ENCODE assay signal across 16 mouse cellular contexts in genomic region chr17:81737779-81738178, GRCm38 (mm10). TPM values are rescaled to one million over a fixed set of nuclear protein-coding genes. Genes with fewer than 3 reads are reported as not detected.
DNase-seq lines count a peak whose midpoint lies in the region; ATAC-seq and TF ChIP-seq lines count a peak whose summit lies in the region.
"Had no signal": no experiment of that assay in that cellular context is flagged by ENCODE, and none has a peak within 500 bp of the region (broad histone marks: within the 10 kb centered on the region; RNA-seq: fewer than 3 reads in every experiment).

No protein-coding gene starts in this region.

- no peaks in the 10 kb centered on the region for H3K36me3 ChIP-seq in heart, embryonic 15.5 days
- no peaks in the 10 kb centered on the region for H3K36me3 ChIP-seq in small intestine, adult 2 months (ENCODE audit: control insufficient read depth, insufficient read depth, low read length)
- H3K36me3 ChIP-seq: embryonic facial prominence, embryonic 12.5 days; midbrain, embryonic 12.5 days; neural tube, embryonic 13.5 days had no signal

- H3K4me1 ChIP-seq in heart, embryonic 15.5 days (replicated peaks) = peaks cover 18% of the 10 kb centered on the region
- no peaks in the 10 kb centered on the region for H3K4me1 ChIP-seq in cortical plate, adult 2 months (ENCODE audit: control insufficient read depth, insufficient read depth, low read length)
- no peaks in the 10 kb centered on the region for H3K4me1 ChIP-seq in small intestine, adult 2 months (ENCODE audit: control insufficient read depth, insufficient read depth, insufficient read length, low read length)
- H3K4me1 ChIP-seq: embryonic facial prominence, embryonic 12.5 days; midbrain, embryonic 12.5 days; neural tube, embryonic 13.5 days had no signal

- DNase-seq in frontal cortex, postnatal 10 days (ENCODE audit: low spot score in 2 of 2) = no peak
- DNase-seq in heart, adult 18-20 months = no peak
- no peak for DNase-seq in cerebellum, postnatal 4 days (ENCODE audit: low spot score in 2 of 2)
- DNase-seq: adrenal gland, postnatal 14 days; B cell, adult 2 months; kidney, adult 9 months; kidney, postnatal 36 days; thymus, adult 2 months had no signal

- TF ChIP-seq POLR2A in cortical plate, adult 2 months (IDR thresholded peaks at IDR 0.05; ENCODE audit: extremely low read depth, insufficient read depth, low read length) = no peak
- no peak for TF ChIP-seq POLR2A in small intestine, adult 2 months (IDR thresholded peaks at IDR 0.05; ENCODE audit: low read depth, low read length)

- no peak for TF ChIP-seq CTCF in cortical plate, adult 2 months (IDR thresholded peaks at IDR 0.05; ENCODE audit: extremely low read depth, insufficient read depth, low read length)
- TF ChIP-seq CTCF in small intestine, adult 2 months (IDR thresholded peaks at IDR 0.05; ENCODE audit: extremely low read depth, insufficient read length, insufficient replicate concordance, low read depth, low read length) = no peak

- H3K4me3 ChIP-seq in heart, embryonic 15.5 days = peak overlapping the region; percentile 48
- H3K4me3 ChIP-seq in cortical plate, adult 2 months (ENCODE audit: insufficient read depth, low read length) = peak overlapping the region; percentile 15
- no peak overlapping the region for H3K4me3 ChIP-seq in small intestine, adult 2 months (ENCODE audit: low read depth, low read length)
- H3K4me3 ChIP-seq: embryonic facial prominence, embryonic 12.5 days; midbrain, embryonic 12.5 days; neural tube, embryonic 13.5 days had no signal

- WGBS in heart, embryonic 15.5 days = 22% methylated on average over 2 of the region's 2 CpGs
- WGBS in small intestine, adult 2 months = 78% methylated on average over 2 of the region's 2 CpGs

- no peaks in the 10 kb centered on the region for H3K27me3 ChIP-seq in heart, embryonic 15.5 days
- H3K27me3 ChIP-seq in small intestine, adult 2 months (ENCODE audit: control insufficient read depth, insufficient read depth, low read length) = no peaks in the 10 kb centered on the region
- H3K27me3 ChIP-seq: embryonic facial prominence, embryonic 12.5 days; midbrain, embryonic 12.5 days; neural tube, embryonic 13.5 days had no signal

- H3K27ac ChIP-seq in heart, embryonic 15.5 days = peak overlapping the region; percentile 91
- peak overlapping the region; percentile 72 for H3K27ac ChIP-seq in cortical plate, adult 2 months (ENCODE audit: insufficient read depth, low read length)
- H3K27ac ChIP-seq in small intestine, adult 2 months (ENCODE audit: insufficient read depth, low read depth, low read length) = peak overlapping the region; percentile 25; the same call in 1 of the 2 replicates
- H3K27ac ChIP-seq: embryonic facial prominence, embryonic 12.5 days; midbrain, embryonic 12.5 days; neural tube, embryonic 13.5 days had no signal

- no peaks in the 10 kb centered on the region for H3K9me3 ChIP-seq in heart, embryonic 15.5 days (replicated peaks)
- H3K9me3 ChIP-seq: embryonic facial prominence, embryonic 12.5 days; midbrain, embryonic 12.5 days; neural tube, embryonic 13.5 days had no signal

- ATAC-seq in frontal cortex, adult (ENCODE audit: low TSS enrichment) = peak; percentile 42
- 0 out of 2 replicates have a peak, but pooled peaks have one; percentile 6 for ATAC-seq in heart, embryonic 15.5 days (replicated peaks; ENCODE audit: insufficient number of reproducible peaks, insufficient read depth, low FRiP score, low read depth)
- ATAC-seq: hindbrain, embryonic 16.5 days had no signal

- no peak overlapping the region for H3K4me2 ChIP-seq in heart, embryonic 15.5 days
- H3K4me2 ChIP-seq: embryonic facial prominence, embryonic 12.5 days; midbrain, embryonic 12.5 days; neural tube, embryonic 13.5 days had no signal

- H3K9ac ChIP-seq in heart, embryonic 15.5 days = peak overlapping the region; percentile 56
- H3K9ac ChIP-seq: embryonic facial prominence, embryonic 12.5 days; midbrain, embryonic 12.5 days; neural tube, embryonic 13.5 days had no signal

RNA-seq across cellular contexts. Expression of gene Slc8a1, which starts 0.4 kb away (rescaled TPM):
- 73.3 and 83.6 TPM in 2 replicates for polyA plus RNA-seq in heart, embryonic 15.5 days (2015; fragmentation: Nextera tagmentation; extraction: Ambion mirVana)
- 100 to 1,000 TPM; 508 to 537 TPM for total RNA-seq in heart, adult 18-20 months (2021)
- 29.2 and 29.5 TPM in 2 replicates for polyA plus RNA-seq in cortical plate, adult 2 months (2012; rRNA removed)
- 0.84 and 1.0 TPM in 2 replicates for polyA plus RNA-seq in small intestine, adult 2 months (2012; rRNA removed)

Comparison
In these comparisons a context has a peak if more than half of its experiments do, and no peak if none do; other contexts are left out.
1. H3K27ac ChIP-seq: peak in every context shown above with its lines; median percentile 91 in heart, embryonic 15.5 days; 72 in cortical plate, adult 2 months; 25 in small intestine, adult 2 months.
2. RNA of gene Slc8a1, which starts 0.4 kb away (polyA plus RNA-seq): 73.3 to 83.6 TPM in heart, embryonic 15.5 days and 29.2 to 29.5 TPM in cortical plate, adult 2 months; 0.84 to 1.0 TPM in small intestine, adult 2 months; every median in the first group is over 10 times any median in the second.